Mouse (Mus musculus) hindbrain, embryonic 14.5 days (tissue): ENCODE data around the gene Car4. TPM values are rescaled to one million over a fixed set of nuclear protein-coding genes. Genes with fewer than 3 reads are reported as not detected.

Experiments used
- ATAC-seq: fragments of 200-750 bp; cut with Nextera tagmentation; 2 replicates; pipeline ENCODE4 v1.8.0; 2017; ENCODE audit warnings: moderate number of reproducible peaks, mild to moderate bottlenecking, moderate TSS enrichment, moderate library complexity; ENCODE audit not compliant: low FRiP score
- DNase-seq: peaks from one replicate; pipeline ENCODE4 v3.0.0-alpha.2; 2015; ENCODE audit warnings: low spot score
- H3K27ac ChIP-seq: fragments of 300-500 bp; sonication (generic); 2 replicates; pipeline ENCODE4 v1.5.1; 2014; ENCODE audit warnings: mild to moderate bottlenecking, moderate library complexity
- H3K27me3 ChIP-seq: fragments of 300-500 bp; sonication (generic); 2 replicates; pipeline ENCODE4 v1.6.1; 2014; ENCODE audit warnings: mild to moderate bottlenecking, low read length, mixed read lengths; ENCODE audit not compliant: control insufficient read depth, insufficient read depth
- H3K36me3 ChIP-seq: fragments of 300-500 bp; sonication (generic); replicated peaks from 2 replicates; pipeline ENCODE4 v1.6.1; 2014; ENCODE audit not compliant: control insufficient read depth, insufficient read depth
- H3K4me1 ChIP-seq: fragments of 300-500 bp; sonication (generic); replicated peaks from 2 replicates; pipeline ENCODE4 v1.6.1; 2014; ENCODE audit warnings: antibody characterized with exemption, low read length, mixed read lengths; ENCODE audit not compliant: control insufficient read depth, insufficient read depth
- H3K4me2 ChIP-seq: fragments of 300-500 bp; sonication (generic); replicated peaks from 2 replicates; pipeline ENCODE4 v1.6.1; 2014; ENCODE audit warnings: mild to moderate bottlenecking, moderate library complexity
- H3K4me3 ChIP-seq: fragments of 300-500 bp; sonication (generic); replicated peaks from 2 replicates; pipeline ENCODE4 v1.5.1; 2014; ENCODE audit warnings: mild to moderate bottlenecking, low read length
- H3K9ac ChIP-seq: fragments of 300-500 bp; sonication (generic); 2 replicates; pipeline ENCODE4 v1.6.1; 2014
- H3K9me3 ChIP-seq: fragments of 300-500 bp; sonication (generic); 2 replicates; pipeline ENCODE4 v1.6.1; 2016; ENCODE audit warnings: low read length; ENCODE audit not compliant: control insufficient read depth
- WGBS: fragments of 180-500 bp; shearing (Covaris S2); extraction: QIAGEN DNeasy Blood & Tissue Kit; methylation state at CpG from one replicate; pipeline ENCODE4 v1.1.7; 2014; 5-methylcytosine and 5-hydroxymethylcytosine counted together
- polyA plus RNA-seq: library from polyadenylated mRNA; unstranded; fragments of >200 nt; fragmentation: Nextera tagmentation; extraction: Ambion mirVana; gene quantifications from 2 replicates; pipeline ENCODE4 v1.2.1, GENCODE M21; 2014

The Car4 gene
- polyA plus RNA-seq, 1 experiment from 2014 or later: 5.0 TPM

GRCm38 (mm10) chr11:84977385-84977952 is 19.9 kb downstream of the Car4 start:
- no peak for DNase-seq
- no peaks in the 10 kb centered on the region for H3K27me3 ChIP-seq
- WGBS: 91% methylated on average over 3 of the region's 3 CpGs
- no peak overlapping the region for H3K4me2 ChIP-seq
- H3K9ac ChIP-seq: no peak overlapping the region
- H3K4me1 ChIP-seq: no peaks in the 10 kb centered on the region
- no peak for ATAC-seq
- no peaks in the 10 kb centered on the region for H3K9me3 ChIP-seq
- no peak overlapping the region for H3K27ac ChIP-seq
- H3K36me3 ChIP-seq: no peaks in the 10 kb centered on the region
- no peak overlapping the region for H3K4me3 ChIP-seq

GRCm38 (mm10) chr11:84978113-84978512 is 20.5 kb downstream of the Car4 start:
- 52% methylated on average over 2 of the region's 2 CpGs for WGBS

GRCm38 (mm10) chr11:84979351-84979750 is 21.8 kb downstream of the Car4 start:
- no peaks in the 10 kb centered on the region for H3K4me1 ChIP-seq
- 64% methylated on average over 1 of the region's 1 CpGs for whole genome bisulfite sequencing
- H3K9ac ChIP-seq: no peak overlapping the region
- no peak overlapping the region for H3K4me3 ChIP-seq
- H3K9me3 ChIP-seq: no peaks in the 10 kb centered on the region
- H3K36me3 ChIP-seq: peaks cover 6% of the 10 kb centered on the region; the same call in 1 of the 2 replicates
- no peaks in the 10 kb centered on the region for H3K27me3 ChIP-seq
- no peak for DNase-seq
- no peak overlapping the region for H3K27ac ChIP-seq
- H3K4me2 ChIP-seq: no peak overlapping the region
- no peak for ATAC-seq

More at GRCm38 (mm10) chr11:84978113-84978512, 20.5 kb downstream of the Car4 start:
- Histone ChIP-seq H3K27ac (no peak overlapping the region), H3K27me3 (no peaks in the 10 kb centered on the region), H3K9me3 (no peaks in the 10 kb centered on the region), H3K36me3 (0 out of 2 replicates have a peak, but pooled peaks cover under 1% of the 10 kb centered on the region), H3K4me3 (no peak overlapping the region), H3K4me2 (no peak overlapping the region), H3K4me1 (no peaks in the 10 kb centered on the region), H3K9ac (no peak overlapping the region)
- DNase-seq (peak; percentile 36), ATAC-seq (no peak)

- H3K36me3 ChIP-seq: peaks cover 12% of the 10 kb centered on the region
- H3K9ac ChIP-seq: no peak overlapping the region
- no peak overlapping the region for H3K4me3 ChIP-seq
- ATAC-seq (no peak), DNase-seq (no peak)
- H3K27ac ChIP-seq: no peak overlapping the region
- H3K9me3 ChIP-seq: no peaks in the 10 kb centered on the region
- H3K4me1 ChIP-seq: no peaks in the 10 kb centered on the region
- no peak overlapping the region for H3K4me2 ChIP-seq
- no peaks in the 10 kb centered on the region for H3K27me3 ChIP-seq
- WGBS: 93% methylated on average over 2 of the region's 2 CpGs
Measured at GRCm38 (mm10) chr11:84980697-84981096, 23.1 kb downstream of the Car4 start.

GRCm38 (mm10) chr11:84985421-84985820 is 27.8 kb downstream of the Car4 start:
- ATAC-seq (no peak), DNase-seq (no peak)
- H3K36me3 ChIP-seq: peaks cover 51% of the 10 kb centered on the region
- no peaks in the 10 kb centered on the region for H3K4me1 ChIP-seq
- H3K4me3 ChIP-seq: no peak overlapping the region
- no peak overlapping the region for H3K9ac ChIP-seq
- H3K9me3 ChIP-seq: no peaks in the 10 kb centered on the region
- no peak overlapping the region for H3K4me2 ChIP-seq
- no peaks in the 10 kb centered on the region for H3K27me3 ChIP-seq
- H3K27ac ChIP-seq: no peak overlapping the region
- WGBS: 92% methylated on average over 6 of the region's 6 CpGs

- 88% methylated on average over 3 of the region's 3 CpGs for WGBS
- H3K9me3 ChIP-seq: no peaks in the 10 kb centered on the region
- ATAC-seq: no peak
- no peak overlapping the region for H3K9ac ChIP-seq
- H3K4me1 ChIP-seq: no peaks in the 10 kb centered on the region
- H3K27me3 ChIP-seq: no peaks in the 10 kb centered on the region
- no peak overlapping the region for H3K4me3 ChIP-seq
- peaks cover 74% of the 10 kb centered on the region for H3K36me3 ChIP-seq
- no peak overlapping the region for H3K27ac ChIP-seq
- H3K4me2 ChIP-seq: no peak overlapping the region
- DNase-seq: no peak
Measured at GRCm38 (mm10) chr11:84988341-84988919, 30.8 kb downstream of the Car4 start.

GRCm38 (mm10) chr11:84992996-84993395 is 35.4 kb downstream of the Car4 start:
- Histone ChIP-seq H3K4me3 (no peak overlapping the region), H3K9ac (no peak overlapping the region), H3K4me1 (no peaks in the 10 kb centered on the region), H3K36me3 (peaks cover 69% of the 10 kb centered on the region), H3K9me3 (no peaks in the 10 kb centered on the region), H3K27ac (no peak overlapping the region), H3K4me2 (no peak overlapping the region), H3K27me3 (no peaks in the 10 kb centered on the region)
- no peak for ATAC-seq
- WGBS: 90% methylated on average over 1 of the region's 1 CpGs
- no peak for DNase-seq

GRCm38 (mm10) chr11:84995241-84995640 is 37.7 kb downstream of the Car4 start:
- WGBS: 94% methylated on average over 1 of the region's 1 CpGs
- Histone ChIP-seq H3K4me1 (no peaks in the 10 kb centered on the region), H3K36me3 (peaks cover 58% of the 10 kb centered on the region), H3K9me3 (no peaks in the 10 kb centered on the region), H3K27me3 (no peaks in the 10 kb centered on the region), H3K4me3 (no peak overlapping the region), H3K9ac (no peak overlapping the region), H3K4me2 (no peak overlapping the region), H3K27ac (no peak overlapping the region)
- no peak for DNase-seq
- ATAC-seq: no peak

GRCm38 (mm10) chr11:85003566-85003965 is 46.0 kb downstream of the Car4 start:
- peaks cover 61% of the 10 kb centered on the region for H3K36me3 ChIP-seq
- H3K4me2 ChIP-seq: no peak overlapping the region
- no peak overlapping the region for H3K4me3 ChIP-seq
- no peak for DNase-seq
- no peaks in the 10 kb centered on the region for H3K4me1 ChIP-seq
- H3K27me3 ChIP-seq: no peaks in the 10 kb centered on the region
- no peak for ATAC-seq
- no peak overlapping the region for H3K27ac ChIP-seq
- H3K9me3 ChIP-seq: no peaks in the 10 kb centered on the region
- H3K9ac ChIP-seq: no peak overlapping the region
- 96% methylated on average over 3 of the region's 3 CpGs for WGBS

GRCm38 (mm10) chr11:85013121-85013520 is 55.5 kb downstream of the Car4 start:
- no peak overlapping the region for H3K27ac ChIP-seq
- no peaks in the 10 kb centered on the region for H3K9me3 ChIP-seq
- H3K27me3 ChIP-seq: no peaks in the 10 kb centered on the region
- no peak overlapping the region for H3K4me3 ChIP-seq
- DNase-seq (no peak), ATAC-seq (no peak)
- H3K9ac ChIP-seq: no peak overlapping the region
- no peak overlapping the region for H3K4me2 ChIP-seq
- H3K4me1 ChIP-seq: no peaks in the 10 kb centered on the region
- peaks cover 71% of the 10 kb centered on the region for H3K36me3 ChIP-seq
